Mouse (Mus musculus): ENCODE measurements around the gene Tacc3. TPM values are rescaled to one million over a fixed set of nuclear protein-coding genes. Genes with fewer than 3 reads are reported as not detected.
A peak's percentile ranks its signal among the peaks of the same experiment; 100 is the strongest.

Tacc3 gene
- polyA plus RNA-seq (2016; fragmentation: Nextera tagmentation; extraction: Ambion mirVana): 227 and 249 TPM in 2 replicates

DNA sequence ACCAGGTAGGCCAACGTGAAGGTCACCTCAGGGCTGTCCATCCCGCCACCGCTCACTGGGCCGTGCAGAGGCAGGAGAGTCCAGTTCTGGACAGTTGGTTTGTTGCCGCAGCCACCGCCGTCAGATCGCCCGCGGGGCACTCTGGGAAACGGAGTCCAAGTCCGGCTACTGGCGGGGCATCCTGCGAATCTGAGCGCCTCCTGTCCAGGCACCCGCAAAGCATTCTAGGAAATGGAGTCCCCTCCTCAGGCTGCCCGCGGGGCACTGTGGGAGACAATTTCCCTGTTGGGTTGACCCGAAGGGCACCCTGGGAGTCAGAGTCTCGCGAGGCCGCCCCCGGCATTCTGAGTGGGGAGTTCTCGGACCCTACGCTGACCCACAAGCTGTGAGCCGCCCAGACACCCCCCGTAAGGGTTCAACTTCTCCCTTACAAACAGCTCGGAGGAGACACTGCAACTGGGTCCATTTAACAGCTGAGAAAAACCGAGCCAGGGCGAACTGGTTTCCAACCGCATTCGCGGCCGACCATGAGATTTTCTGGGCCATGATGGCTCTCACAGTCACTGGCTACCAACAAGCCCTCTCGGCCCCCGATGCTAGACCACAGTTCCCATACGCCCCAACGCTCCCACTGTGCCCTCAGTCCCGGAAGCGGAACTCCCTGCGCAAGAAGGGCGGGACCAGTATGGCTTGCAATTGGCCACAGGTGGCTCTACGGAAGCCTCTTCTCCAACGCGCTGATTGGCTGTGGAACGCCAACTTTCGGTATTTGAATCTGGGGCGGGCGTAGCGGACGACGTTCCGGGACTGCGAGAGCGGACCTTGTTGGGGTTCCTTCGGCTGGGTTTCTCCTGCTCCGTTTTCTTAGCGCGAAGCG lies at the start of gene Tacc3, which contains the start of gene Tmem129:
Gene Tacc3 (plus strand): TSS at position 342 of the 877 bp plus-strand sequence.
Gene Tmem129 (minus strand): TSS at position 630 of the 877 bp plus-strand sequence.
- H3K27me3 ChIP-seq: no peaks in the 10 kb centered on the region
- peak; percentile 97 for ATAC-seq (ENCODE audit: insufficient number of reproducible peaks, insufficient read depth, low FRiP score, low TSS enrichment)
- peak within 1 kb of the TSS; percentile 71 for H3K4me3 ChIP-seq
- peak within 1 kb of the TSS; percentile 93 for H3K27ac ChIP-seq
- H3K4me1 ChIP-seq: peaks cover 34% of the 10 kb centered on the region
- peaks cover 40% of the 10 kb centered on the region for H3K36me3 ChIP-seq
- peak within 1 kb of the TSS; percentile 94 for H3K4me2 ChIP-seq (replicated peaks)
- no peaks in the 10 kb centered on the region for H3K9me3 ChIP-seq
- WGBS: under 1% methylated on average over 60 of the region's 60 CpGs
- peak within 1 kb of the TSS; percentile 88 for H3K9ac ChIP-seq

DNA sequence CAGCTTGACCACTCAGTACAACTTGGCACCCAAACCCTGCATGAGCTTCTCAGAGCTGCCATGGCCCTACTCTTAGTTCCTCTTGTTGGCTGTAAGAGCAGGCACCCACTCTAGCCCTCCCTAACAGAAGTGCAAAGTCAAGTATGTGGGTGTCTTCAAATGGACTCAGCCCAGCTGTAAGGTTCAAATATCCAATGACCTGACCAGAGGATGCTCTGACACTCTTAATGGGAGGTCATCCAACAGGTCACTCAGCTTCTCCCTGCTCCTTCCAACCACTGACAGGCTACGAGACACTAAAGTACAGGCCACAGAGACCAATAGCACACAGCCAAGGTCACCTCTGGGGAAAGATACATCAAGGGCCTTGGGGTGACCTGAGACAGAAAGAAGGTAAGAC lies 48.7 kb upstream of the Tacc3 start:
- Histone ChIP-seq H3K4me2 (replicated peaks) (no peak overlapping the region), H3K27ac (no peak overlapping the region), H3K9ac (no peak overlapping the region), H3K4me1 (no peaks in the 10 kb centered on the region), H3K9me3 (no peaks in the 10 kb centered on the region), H3K27me3 (no peaks in the 10 kb centered on the region), H3K4me3 (no peak overlapping the region), H3K36me3 (peaks cover 74% of the 10 kb centered on the region)
- no peak for ATAC-seq (ENCODE audit: insufficient number of reproducible peaks, insufficient read depth, low FRiP score, low TSS enrichment)
- WGBS: 81% methylated on average over 1 of the region's 1 CpGs

DNA sequence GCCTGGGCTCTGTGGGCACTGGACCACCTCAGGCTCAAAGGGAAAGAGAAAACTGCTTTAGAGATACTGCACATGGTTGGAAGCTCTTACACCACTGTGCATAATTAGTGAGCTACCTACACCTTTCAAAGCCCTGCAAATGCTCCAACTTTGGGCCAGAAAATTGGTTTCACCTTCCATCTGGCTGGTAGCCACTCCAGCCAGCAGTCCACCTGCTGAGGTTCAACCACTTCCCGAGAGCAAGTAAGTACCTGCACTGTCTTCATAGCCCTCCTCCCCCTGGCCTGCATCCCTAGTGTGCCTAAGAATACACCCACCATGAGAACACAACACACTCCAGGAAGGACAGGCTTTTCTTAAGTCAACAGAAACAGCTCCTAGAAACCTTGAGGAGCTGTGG lies 46.1 kb upstream of the Tacc3 start:
- H3K36me3 ChIP-seq: peaks cover 60% of the 10 kb centered on the region
- 97% methylated on average over 1 of the region's 1 CpGs for WGBS

DNA sequence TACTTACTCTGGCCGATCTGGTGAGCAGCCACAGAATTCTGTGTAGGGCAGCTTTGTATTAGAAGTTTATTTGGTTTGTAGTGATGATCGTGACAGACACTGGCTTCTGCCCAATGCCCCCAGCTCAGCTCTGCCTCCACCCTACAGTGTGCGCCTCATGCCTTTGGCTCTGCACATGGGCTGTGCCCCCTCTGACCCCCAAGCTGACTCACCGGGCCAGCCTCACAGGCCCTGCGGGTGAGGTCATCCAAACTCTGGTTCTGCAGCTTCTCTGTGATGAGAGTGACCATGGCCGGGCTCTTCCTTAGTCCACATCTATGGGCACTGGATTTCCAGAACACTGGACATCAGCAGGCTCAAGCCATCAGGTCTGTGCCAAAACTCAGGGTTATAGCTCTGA lies 43.5 kb upstream of the Tacc3 start:
- H3K9me3 ChIP-seq: no peaks in the 10 kb centered on the region
- no peak overlapping the region for H3K4me2 ChIP-seq (replicated peaks)
- no peak overlapping the region for H3K4me3 ChIP-seq
- H3K27me3 ChIP-seq: no peaks in the 10 kb centered on the region
- ATAC-seq (ENCODE audit: insufficient number of reproducible peaks, insufficient read depth, low FRiP score, low TSS enrichment): no peak
- peaks cover 36% of the 10 kb centered on the region for H3K36me3 ChIP-seq
- H3K9ac ChIP-seq: no peak overlapping the region
- no peaks in the 10 kb centered on the region for H3K4me1 ChIP-seq
- 84% methylated on average over 6 of the region's 6 CpGs for WGBS
- H3K27ac ChIP-seq: no peak overlapping the region

More for the DNA sequence above, 46.1 kb upstream of the Tacc3 start:
- H3K4me2 ChIP-seq (replicated peaks): no peak overlapping the region
- H3K9ac ChIP-seq: no peak overlapping the region
- H3K4me1 ChIP-seq: no peaks in the 10 kb centered on the region
- H3K4me3 ChIP-seq: no peak overlapping the region
- H3K9me3 ChIP-seq: no peaks in the 10 kb centered on the region
- no peak overlapping the region for H3K27ac ChIP-seq
- no peaks in the 10 kb centered on the region for H3K27me3 ChIP-seq
- ATAC-seq (ENCODE audit: insufficient number of reproducible peaks, insufficient read depth, low FRiP score, low TSS enrichment): no peak

DNA sequence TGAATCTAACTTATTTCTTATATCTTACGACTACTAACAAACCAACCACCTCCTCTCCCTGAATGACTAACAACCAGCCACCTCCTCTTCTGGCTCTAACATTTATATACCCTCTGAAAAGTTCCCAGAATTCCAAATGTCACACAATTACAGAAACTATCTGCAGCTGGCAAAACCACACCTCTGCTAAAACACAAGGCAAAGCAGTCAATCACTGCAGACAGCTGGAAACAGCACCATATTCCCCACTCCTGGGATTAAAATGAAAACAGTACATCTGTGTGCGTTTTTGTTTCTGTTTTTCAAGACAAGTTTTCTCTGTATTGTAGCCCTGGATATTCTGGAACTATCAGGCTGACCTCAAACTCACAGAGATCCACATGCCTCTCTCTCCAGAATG lies 35.3 kb upstream of the Tacc3 start:
- H3K27ac ChIP-seq: no peak overlapping the region
- H3K4me1 ChIP-seq: peaks cover under 1% of the 10 kb centered on the region
- no peak overlapping the region for H3K4me2 ChIP-seq (replicated peaks)
- no peaks in the 10 kb centered on the region for H3K9me3 ChIP-seq
- WGBS: 78% methylated on average over 2 of the region's 2 CpGs
- H3K36me3 ChIP-seq: 0 out of 2 replicates have a peak, but pooled peaks cover 5% of the 10 kb centered on the region
- no peak overlapping the region for H3K9ac ChIP-seq
- no peak overlapping the region for H3K4me3 ChIP-seq
- no peaks in the 10 kb centered on the region for H3K27me3 ChIP-seq
- ATAC-seq (ENCODE audit: insufficient number of reproducible peaks, insufficient read depth, low FRiP score, low TSS enrichment): no peak

DNA sequence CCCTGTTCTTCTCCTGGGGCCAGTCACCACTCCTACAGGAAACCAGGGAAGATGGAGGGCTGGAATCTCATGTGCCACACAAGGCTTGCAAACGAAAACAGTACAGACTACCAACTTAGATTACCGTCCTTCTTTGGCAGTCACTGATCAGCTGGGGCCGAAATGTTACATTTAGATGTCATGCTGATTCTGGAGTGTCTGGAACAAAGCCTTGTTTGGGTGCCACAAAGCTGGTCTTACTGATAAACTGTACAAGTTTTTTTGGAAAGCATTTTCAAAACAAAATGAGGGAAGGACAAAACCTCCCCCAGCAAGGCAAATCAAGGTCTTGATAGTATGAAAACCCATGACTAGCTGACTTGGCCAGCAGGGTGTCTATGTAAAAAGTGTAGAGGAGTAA lies 34.2 kb upstream of the Tacc3 start:
- Histone ChIP-seq H3K9ac (no peak overlapping the region), H3K36me3 (0 out of 2 replicates have a peak, but pooled peaks cover 5% of the 10 kb centered on the region), H3K9me3 (no peaks in the 10 kb centered on the region), H3K27ac (no peak overlapping the region), H3K4me2 (replicated peaks) (no peak overlapping the region), H3K4me1 (peaks cover 8% of the 10 kb centered on the region), H3K27me3 (no peaks in the 10 kb centered on the region), H3K4me3 (no peak overlapping the region)
- no peak for ATAC-seq (ENCODE audit: insufficient number of reproducible peaks, insufficient read depth, low FRiP score, low TSS enrichment)
- 72% methylated on average over 3 of the region's 3 CpGs for WGBS

DNA sequence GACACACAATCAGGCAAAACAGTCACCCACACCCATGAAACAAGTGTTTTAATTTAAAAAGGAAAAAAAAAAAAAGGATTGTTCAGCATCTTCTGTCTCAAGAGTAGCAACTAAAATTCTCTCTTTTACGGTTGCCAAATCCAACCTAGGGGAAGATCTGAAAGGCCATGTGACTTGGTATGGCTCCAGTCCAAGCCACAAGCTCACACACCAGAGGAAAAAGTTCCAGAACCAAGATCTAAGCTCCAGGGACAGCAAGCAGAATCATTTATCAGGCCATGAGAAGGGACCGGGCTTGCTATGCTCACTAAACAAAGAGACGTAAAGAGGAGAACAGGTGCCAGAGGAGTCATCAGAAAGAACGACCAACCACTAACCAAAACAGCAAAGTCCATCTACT lies 30.0 kb upstream of the Tacc3 start:
- Histone ChIP-seq H3K4me2 (replicated peaks) (peak overlapping the region; percentile 78), H3K4me3 (peak overlapping the region; percentile 81), H3K27me3 (no peaks in the 10 kb centered on the region), H3K27ac (no peak overlapping the region), H3K4me1 (peaks cover 17% of the 10 kb centered on the region), H3K9ac (no peak overlapping the region; the same call in 1 of the 2 replicates), H3K36me3 (no peaks in the 10 kb centered on the region), H3K9me3 (no peaks in the 10 kb centered on the region)
- no peak for ATAC-seq (ENCODE audit: insufficient number of reproducible peaks, insufficient read depth, low FRiP score, low TSS enrichment)
- 44% methylated on average over 4 of the region's 4 CpGs for WGBS

DNA sequence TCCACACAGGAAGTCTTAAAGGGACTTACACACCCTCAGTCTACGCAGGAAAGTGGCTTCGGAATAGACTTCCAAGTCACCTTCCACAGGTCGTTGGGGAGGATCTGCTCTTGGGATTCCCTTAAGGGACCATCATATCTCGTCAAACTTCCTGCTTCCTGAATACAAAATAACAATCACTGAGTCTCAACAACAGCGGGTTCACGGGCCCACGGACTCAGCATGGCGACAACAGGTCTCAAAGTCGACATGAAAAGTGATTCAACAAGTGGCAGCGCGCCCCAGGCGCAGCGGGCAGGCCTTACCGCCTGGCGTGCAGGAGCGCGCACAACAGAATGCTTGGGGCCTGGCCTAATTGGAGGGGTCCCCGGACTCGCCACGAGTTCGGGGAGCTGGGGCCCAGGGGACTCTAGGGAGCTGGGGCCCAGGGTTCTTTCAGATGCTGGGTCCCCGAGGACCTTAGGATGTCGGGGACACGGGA lies 29.1 kb upstream of the Tacc3 start:
- Histone ChIP-seq H3K9me3 (no peaks in the 10 kb centered on the region), H3K4me2 (replicated peaks) (peak overlapping the region; percentile 78), H3K27me3 (no peaks in the 10 kb centered on the region), H3K9ac (peak overlapping the region; percentile 79), H3K4me3 (peak overlapping the region; percentile 81), H3K4me1 (peaks cover 17% of the 10 kb centered on the region), H3K36me3 (no peaks in the 10 kb centered on the region), H3K27ac (peak overlapping the region; percentile 89)
- ATAC-seq (ENCODE audit: insufficient number of reproducible peaks, insufficient read depth, low FRiP score, low TSS enrichment): no peak; the same call in 1 of the 2 replicates
- WGBS: under 1% methylated on average over 24 of the region's 24 CpGs

DNA sequence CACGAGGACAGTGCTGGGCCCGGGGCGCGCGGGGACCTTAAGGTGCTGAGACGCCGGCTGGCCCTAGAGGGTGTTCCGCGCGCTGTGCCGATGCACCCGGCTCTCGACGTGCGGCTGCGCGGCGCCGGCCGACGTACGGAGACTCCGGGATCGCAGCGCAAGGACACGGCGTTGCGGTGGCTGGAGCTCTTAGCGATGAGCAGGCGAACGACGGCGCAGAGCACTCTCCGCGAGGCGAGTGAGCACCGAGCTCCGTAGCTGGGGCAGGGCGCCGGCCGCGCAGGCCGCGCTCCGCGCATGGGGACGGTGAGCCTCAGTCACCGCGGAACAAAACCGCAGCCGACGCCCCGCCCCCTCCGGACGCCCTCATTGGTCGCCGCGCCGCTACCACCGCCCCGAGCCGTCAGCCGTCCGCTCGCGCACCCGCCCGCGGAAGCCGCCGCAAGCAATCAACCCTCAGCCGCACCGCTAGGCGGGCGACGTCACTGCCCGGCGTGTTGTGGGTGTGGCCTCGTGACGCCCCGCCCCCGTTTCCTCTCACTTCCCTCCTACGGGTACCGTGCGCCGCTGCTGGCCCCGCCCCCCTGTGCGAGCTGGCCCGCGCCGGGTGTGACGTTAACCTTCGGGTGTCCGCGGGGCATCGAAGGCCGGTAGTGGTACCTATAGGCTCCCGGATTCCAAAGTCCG lies 28.5 kb upstream of the Tacc3 start, which contains the start of the genes Fam53a and Gm9903:
Gene Fam53a (minus strand): TSS at position 335 of the 687 bp plus-strand sequence.
Gene Gm9903 (plus strand): TSS at position 625 of the 687 bp plus-strand sequence.
- Histone ChIP-seq H3K27ac (peak within 1 kb of the TSS; percentile 89), H3K27me3 (no peaks in the 10 kb centered on the region), H3K4me2 (replicated peaks) (peak within 1 kb of the TSS; percentile 78), H3K4me1 (peaks cover 17% of the 10 kb centered on the region), H3K9me3 (no peaks in the 10 kb centered on the region), H3K4me3 (peak within 1 kb of the TSS; percentile 81), H3K36me3 (0 out of 2 replicates have a peak, but pooled peaks cover under 1% of the 10 kb centered on the region), H3K9ac (peak within 1 kb of the TSS; percentile 79)
- ATAC-seq (ENCODE audit: insufficient number of reproducible peaks, insufficient read depth, low FRiP score, low TSS enrichment): peak; percentile 94
- WGBS: under 1% methylated on average over 94 of the region's 99 CpGs

DNA sequence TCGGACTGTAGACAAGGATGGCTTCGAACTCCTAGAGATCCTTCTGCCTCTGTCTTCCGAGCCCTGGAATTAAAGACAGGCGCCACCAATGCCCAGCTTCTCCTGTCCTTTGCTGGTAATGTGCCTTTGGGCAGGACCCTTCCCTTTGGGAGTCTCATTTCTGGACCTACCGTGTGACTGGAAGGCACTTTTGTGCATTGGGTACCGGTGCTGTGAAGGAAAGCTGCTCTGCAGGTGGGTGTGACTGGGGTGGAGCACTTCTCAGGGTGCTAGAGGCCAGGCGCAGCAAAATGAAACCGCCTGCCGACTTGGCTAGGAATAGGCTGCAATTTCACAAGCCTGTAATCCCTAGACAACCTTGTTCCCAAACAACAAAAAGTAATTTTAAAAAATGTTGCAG lies 27.9 kb upstream of the Tacc3 start:
- WGBS: 5% methylated on average over 9 of the region's 9 CpGs
- no peaks in the 10 kb centered on the region for H3K27me3 ChIP-seq
- H3K9me3 ChIP-seq: no peaks in the 10 kb centered on the region
- no peak for ATAC-seq (ENCODE audit: insufficient number of reproducible peaks, insufficient read depth, low FRiP score, low TSS enrichment)
- 0 out of 2 replicates have a peak, but pooled peaks cover 4% of the 10 kb centered on the region for H3K36me3 ChIP-seq
- H3K4me1 ChIP-seq: peaks cover 17% of the 10 kb centered on the region
- peak overlapping the region; percentile 69 for H3K4me2 ChIP-seq (replicated peaks)
- peak overlapping the region; percentile 76 for H3K27ac ChIP-seq
- H3K4me3 ChIP-seq: peak overlapping the region; percentile 81
- peak overlapping the region; percentile 48 for H3K9ac ChIP-seq

DNA sequence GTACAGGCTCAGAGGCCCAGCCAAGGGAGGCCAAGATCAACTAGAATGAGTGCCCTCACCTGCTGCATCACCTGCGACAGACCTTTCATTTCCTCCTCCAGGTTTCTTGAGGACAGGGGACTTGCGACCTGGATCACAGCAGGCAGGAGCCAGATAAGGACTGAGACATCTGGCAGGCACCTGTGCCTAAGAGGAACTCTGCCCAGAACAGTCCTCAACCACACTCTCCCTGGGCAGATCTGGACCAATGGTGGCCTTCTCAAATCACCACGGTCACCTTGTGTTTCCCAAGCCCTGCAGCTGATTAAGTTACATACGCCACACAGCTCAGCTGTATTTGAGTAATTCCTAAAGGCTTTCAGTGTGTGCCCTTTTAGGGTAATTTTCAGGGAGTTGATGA lies 27.3 kb upstream of the Tacc3 start:
- Histone ChIP-seq H3K27me3 (no peaks in the 10 kb centered on the region), H3K4me3 (peak overlapping the region; percentile 81; the same call in 1 of the 2 replicates), H3K9me3 (no peaks in the 10 kb centered on the region), H3K9ac (peak overlapping the region; percentile 48; the same call in 1 of the 2 replicates), H3K4me1 (peaks cover 17% of the 10 kb centered on the region), H3K36me3 (0 out of 2 replicates have a peak, but pooled peaks cover 4% of the 10 kb centered on the region), H3K4me2 (replicated peaks) (peak overlapping the region; percentile 69), H3K27ac (0 out of 2 replicates have a peak overlapping the region, but pooled peaks have one; percentile 23)
- ATAC-seq (ENCODE audit: insufficient number of reproducible peaks, insufficient read depth, low FRiP score, low TSS enrichment): no peak
- 49% methylated on average over 4 of the region's 4 CpGs for WGBS
